Mouse (Mus musculus) embryonic facial prominence, embryonic 10.5 days (tissue): Measurements from ENCODE around the gene Gng11. TPM values are rescaled to one million over a fixed set of nuclear protein-coding genes. Genes with fewer than 3 reads are reported as not detected.

Experiments
- DNase-seq: peaks from one replicate; pipeline ENCODE4 v3.0.0-alpha.2; 2017; ENCODE audit warnings: low spot score
- H3K27ac ChIP-seq: fragments of 300-500 bp; sonication (generic); replicated peaks from 2 replicates; pipeline ENCODE4 v1.5.1; 2016; ENCODE audit warnings: mild to moderate bottlenecking
- H3K27me3 ChIP-seq: fragments of 300-500 bp; sonication (generic); replicated peaks from 2 replicates; pipeline ENCODE4 v1.6.1; 2016; ENCODE audit warnings: low read depth, mild to moderate bottlenecking; ENCODE audit not compliant: poor library complexity, severe bottlenecking
- H3K36me3 ChIP-seq: fragments of 300-500 bp; sonication (generic); replicated peaks from 2 replicates; pipeline ENCODE4 v1.6.1; 2016; ENCODE audit warnings: mild to moderate bottlenecking, moderate library complexity
- H3K4me1 ChIP-seq: fragments of 300-500 bp; sonication (generic); 2 replicates; pipeline ENCODE4 v1.6.1; 2016
- H3K4me3 ChIP-seq: fragments of 300-500 bp; sonication (generic); 2 replicates; pipeline ENCODE4 v1.5.1; 2016; ENCODE audit warnings: mild to moderate bottlenecking, moderate library complexity
- H3K9me3 ChIP-seq: fragments of 300-500 bp; sonication (generic); 2 replicates; pipeline ENCODE4 v1.6.1; 2016; ENCODE audit warnings: mild to moderate bottlenecking
- WGBS: fragments of 180-500 bp; shearing (Covaris S2); methylation state at CpG from one replicate; pipeline ENCODE4 v1.1.7; 2016; 5-methylcytosine and 5-hydroxymethylcytosine counted together
- polyA plus RNA-seq: library from polyadenylated mRNA; unstranded; fragments of >200 nt; fragmentation: Nextera tagmentation; extraction: Ambion mirVana; gene quantifications from 2 replicates; pipeline ENCODE4 v1.2.1, GENCODE M21; 2016

Gene Gng11
- polyA plus RNA-seq, 1 experiment from 2014 or later, result 38.9 TPM

DNA sequence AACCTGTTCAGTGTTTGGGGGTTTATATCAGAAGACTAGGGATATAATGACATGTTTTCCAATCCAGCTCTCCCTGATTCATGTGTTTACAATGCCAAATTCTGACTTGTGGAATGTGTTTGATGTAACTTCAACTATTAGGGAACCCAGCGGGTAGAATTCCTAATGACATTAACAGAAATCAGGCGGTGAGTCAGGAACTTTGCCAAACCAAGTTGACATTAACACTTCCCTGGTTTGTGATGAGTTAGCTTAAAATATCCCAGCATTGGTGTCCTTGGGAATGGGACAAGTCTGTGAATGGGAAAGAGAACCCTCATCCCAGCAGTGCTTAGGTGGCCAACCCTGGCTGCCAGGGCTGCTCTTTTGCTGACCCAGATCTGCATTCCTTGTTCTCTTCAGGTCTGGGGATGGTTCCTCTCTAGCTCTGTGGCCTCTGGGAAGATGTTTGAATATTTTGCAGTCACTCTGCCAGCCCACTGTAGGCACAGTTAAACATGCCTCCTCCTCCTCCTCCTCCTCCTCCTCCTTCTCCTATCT is 4.9 kb downstream of the Gng11 start:
- DNase-seq, result no peak
- H3K4me1 ChIP-seq, result peaks cover 11% of the 10 kb centered on the region
- H3K4me3 ChIP-seq, result no peak overlapping the region
- H3K27me3 ChIP-seq, result no peaks in the 10 kb centered on the region; the same call in 1 of the 2 replicates
- WGBS, result 81% methylated on average over 2 of the region's 2 CpGs
- no peaks in the 10 kb centered on the region for H3K9me3 ChIP-seq
- H3K36me3 ChIP-seq, result no peaks in the 10 kb centered on the region
- H3K27ac ChIP-seq, result no peak overlapping the region

DNA sequence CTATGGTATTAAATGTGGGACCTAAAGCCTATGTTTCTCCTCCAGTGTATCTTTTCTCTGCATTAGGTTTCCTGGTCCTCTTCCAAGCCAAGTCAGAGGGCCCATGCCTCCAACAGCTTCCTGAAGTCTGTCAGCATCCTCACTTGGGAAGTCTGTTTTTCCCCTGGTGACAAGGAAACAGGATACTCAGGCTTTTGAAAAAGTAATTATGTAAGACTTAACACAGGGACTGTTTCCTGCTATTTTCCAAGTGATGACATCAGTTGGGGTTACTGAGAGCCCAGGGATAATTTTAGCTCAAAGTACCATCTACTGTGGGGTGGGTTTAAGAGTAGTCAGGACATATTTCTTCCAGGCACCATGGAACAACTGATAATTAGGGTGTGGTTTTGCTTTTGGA is 5.8 kb downstream of the Gng11 start:
- Histone ChIP-seq H3K9me3 (no peaks in the 10 kb centered on the region), H3K4me1 (peaks cover 3% of the 10 kb centered on the region; the same call in 1 of the 2 replicates), H3K4me3 (no peak overlapping the region), H3K27me3 (no peaks in the 10 kb centered on the region), H3K36me3 (no peaks in the 10 kb centered on the region), H3K27ac (no peak overlapping the region)
- no peak for DNase-seq

DNA sequence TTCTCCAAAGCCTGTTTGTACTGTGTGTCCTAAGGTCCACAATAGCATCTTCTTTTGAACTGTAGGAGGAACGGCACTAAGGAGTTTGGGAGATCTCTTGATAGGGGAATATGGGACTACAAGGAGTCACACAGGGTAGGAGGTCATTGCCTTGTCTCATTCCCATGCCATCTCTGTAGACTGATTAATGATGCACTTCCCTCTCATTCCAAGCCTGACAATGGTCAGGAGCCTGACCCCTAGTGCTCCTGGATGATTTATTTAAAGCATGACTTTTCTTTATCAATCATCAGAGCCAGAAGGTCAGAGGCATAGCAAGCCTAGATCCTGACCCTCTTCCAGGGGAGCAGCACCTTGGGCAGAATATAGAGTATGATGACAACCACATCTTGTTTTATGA is 18.9 kb downstream of the Gng11 start:
- no peak overlapping the region for H3K4me3 ChIP-seq
- no peak overlapping the region for H3K27ac ChIP-seq
- H3K9me3 ChIP-seq, result no peaks in the 10 kb centered on the region
- H3K36me3 ChIP-seq, result no peaks in the 10 kb centered on the region
- H3K4me1 ChIP-seq, result no peaks in the 10 kb centered on the region
- no peak for DNase-seq
- H3K27me3 ChIP-seq, result no peaks in the 10 kb centered on the region
- 79% methylated on average over 1 of the region's 1 CpGs for WGBS

DNA sequence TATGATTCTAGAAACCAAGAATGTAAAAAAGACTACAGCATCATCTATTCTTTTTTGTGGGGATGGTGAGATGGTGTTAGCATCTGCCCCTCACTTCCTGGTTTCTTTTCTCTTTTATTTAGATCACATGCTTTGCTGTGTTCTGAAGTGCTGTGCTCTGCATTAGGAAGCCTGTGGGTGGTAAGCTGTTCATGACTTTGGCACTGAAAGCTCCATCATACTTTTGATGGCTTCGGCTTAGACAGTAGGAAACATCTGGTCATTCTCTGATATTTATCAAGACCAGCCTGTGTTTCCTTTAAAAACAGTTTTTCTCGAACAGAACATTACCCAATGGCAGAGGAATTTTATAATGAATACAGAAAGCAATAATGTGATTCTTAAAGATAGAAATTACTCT is 22.7 kb downstream of the Gng11 start:
- no peak for DNase-seq
- 73% methylated on average over 2 of the region's 2 CpGs for WGBS

DNA sequence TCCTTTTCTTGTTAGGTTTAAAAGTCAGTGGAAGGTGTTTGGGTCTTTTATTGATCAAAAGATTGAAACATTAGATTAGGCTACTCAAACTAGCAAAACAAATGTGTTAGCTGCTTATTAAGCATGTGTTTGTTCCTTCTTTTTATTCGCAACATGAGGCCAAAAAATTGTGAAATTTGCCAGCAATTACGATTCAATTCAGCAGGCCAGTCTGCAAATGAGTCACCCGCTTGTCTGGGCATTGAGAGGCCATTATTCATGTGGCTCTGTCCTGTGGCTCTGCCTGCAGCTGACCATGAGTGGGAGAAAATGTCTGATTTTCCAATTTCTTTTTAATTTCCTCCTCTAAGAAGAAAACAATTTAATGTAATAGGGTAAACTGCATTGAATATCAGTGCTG is 27.3 kb downstream of the Gng11 start:
- Histone ChIP-seq H3K4me3 (no peak overlapping the region), H3K27ac (no peak overlapping the region), H3K9me3 (no peaks in the 10 kb centered on the region), H3K4me1 (peaks cover 5% of the 10 kb centered on the region; the same call in 1 of the 2 replicates), H3K36me3 (no peaks in the 10 kb centered on the region), H3K27me3 (no peaks in the 10 kb centered on the region)
- 81% methylated on average over 3 of the region's 3 CpGs for WGBS
- DNase-seq, result no peak

More for the DNA sequence above, 22.7 kb downstream of the Gng11 start:
- no peak overlapping the region for H3K27ac ChIP-seq
- H3K9me3 ChIP-seq, result no peaks in the 10 kb centered on the region
- H3K36me3 ChIP-seq, result no peaks in the 10 kb centered on the region
- peaks cover 4% of the 10 kb centered on the region; the same call in 1 of the 2 replicates for H3K4me1 ChIP-seq
- H3K4me3 ChIP-seq, result no peak overlapping the region
- H3K27me3 ChIP-seq, result no peaks in the 10 kb centered on the region

DNA sequence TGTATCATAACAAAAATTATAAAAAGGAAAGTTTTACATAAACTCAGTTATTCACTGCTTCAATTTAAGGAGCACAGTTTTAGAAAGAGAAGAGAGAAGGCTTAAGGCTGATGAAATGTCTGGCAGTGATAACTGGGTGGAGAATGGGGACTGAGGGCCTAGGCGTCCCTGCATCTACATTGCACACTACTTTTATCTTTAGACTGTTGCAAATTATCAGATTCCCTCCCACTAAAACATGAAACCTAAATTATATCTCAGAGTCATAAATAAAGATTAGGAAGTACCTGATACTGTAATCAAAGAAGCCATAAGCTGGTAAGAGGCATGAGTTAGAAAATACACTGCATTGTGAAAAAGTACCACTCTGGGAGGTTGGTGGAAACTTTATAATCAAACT is 38.1 kb downstream of the Gng11 start:
- Histone ChIP-seq H3K36me3 (no peaks in the 10 kb centered on the region), H3K27me3 (no peaks in the 10 kb centered on the region), H3K4me3 (no peak overlapping the region), H3K4me1 (no peaks in the 10 kb centered on the region), H3K9me3 (no peaks in the 10 kb centered on the region), H3K27ac (no peak overlapping the region)
- 63% methylated on average over 1 of the region's 1 CpGs for WGBS
- DNase-seq, result no peak

DNA sequence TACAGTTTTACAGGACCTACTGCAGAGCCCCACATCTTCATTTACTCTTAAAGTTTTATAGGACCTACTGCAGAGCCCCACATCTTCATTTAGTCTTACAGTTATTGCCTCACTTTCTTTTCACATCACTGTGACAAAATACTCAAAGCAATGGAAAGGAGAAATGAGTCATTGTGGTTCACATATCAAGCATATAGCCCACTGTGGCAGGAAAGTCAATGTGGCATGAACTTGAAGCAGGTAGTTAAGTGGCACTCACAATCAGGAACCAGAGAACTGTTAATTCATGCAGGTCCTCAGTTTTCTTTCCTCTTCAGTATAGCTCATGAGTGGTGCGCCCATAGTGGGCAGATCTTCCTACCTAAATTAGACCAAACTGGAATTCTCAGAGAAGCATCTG is 43.5 kb downstream of the Gng11 start:
- Histone ChIP-seq H3K36me3 (no peaks in the 10 kb centered on the region), H3K9me3 (no peaks in the 10 kb centered on the region), H3K4me1 (no peaks in the 10 kb centered on the region), H3K27me3 (no peaks in the 10 kb centered on the region), H3K27ac (no peak overlapping the region), H3K4me3 (no peak overlapping the region)
- WGBS, result 94% methylated on average over 1 of the region's 1 CpGs
- no peak for DNase-seq

DNA sequence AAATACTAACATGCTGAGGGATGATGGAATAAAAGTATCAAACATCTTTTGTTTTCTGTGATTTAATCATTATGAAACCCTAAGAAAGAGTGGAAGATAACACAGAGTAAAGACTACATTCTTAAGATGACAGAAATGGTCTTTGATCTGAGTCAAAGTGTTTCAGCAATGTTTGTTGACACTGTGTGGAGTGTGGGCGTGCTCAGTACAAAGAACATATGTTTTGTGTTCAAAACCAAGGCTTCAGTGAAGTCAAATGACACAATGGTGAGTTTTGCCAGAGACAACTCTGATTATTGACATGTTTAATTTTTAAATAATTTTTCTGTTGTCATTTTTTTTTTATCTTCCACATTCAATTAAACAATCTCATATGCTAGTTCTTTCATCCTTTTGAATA is 49.1 kb downstream of the Gng11 start:
- Histone ChIP-seq H3K9me3 (no peaks in the 10 kb centered on the region), H3K4me3 (no peak overlapping the region), H3K27me3 (no peaks in the 10 kb centered on the region), H3K4me1 (no peaks in the 10 kb centered on the region), H3K27ac (no peak overlapping the region), H3K36me3 (no peaks in the 10 kb centered on the region)
- DNase-seq, result no peak
- WGBS, result 67% methylated on average over 1 of the region's 1 CpGs

DNA sequence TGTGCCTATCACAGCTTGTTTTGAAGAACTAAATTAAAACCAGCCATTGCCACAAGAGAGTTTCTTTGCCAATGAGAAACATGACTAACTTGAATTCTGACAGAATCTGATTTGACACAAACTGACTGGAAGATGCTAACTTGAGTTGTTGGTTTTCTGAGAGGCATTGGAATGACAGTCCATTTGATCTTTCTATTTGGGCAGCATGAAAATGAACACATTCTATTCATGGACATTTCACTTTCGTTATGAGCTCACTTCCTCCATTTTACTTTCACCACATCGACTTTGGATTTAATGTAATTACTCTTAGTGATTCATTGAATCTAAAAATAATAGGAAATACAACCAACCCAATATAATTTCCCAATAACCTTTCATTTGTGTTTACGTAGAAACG is 50.7 kb downstream of the Gng11 start:
- H3K4me1 ChIP-seq, result no peaks in the 10 kb centered on the region
- WGBS, result 84% methylated on average over 4 of the region's 4 CpGs
- no peak overlapping the region for H3K4me3 ChIP-seq
- no peaks in the 10 kb centered on the region for H3K27me3 ChIP-seq
- H3K27ac ChIP-seq, result no peak overlapping the region
- no peak for DNase-seq
- H3K9me3 ChIP-seq, result no peaks in the 10 kb centered on the region
- no peaks in the 10 kb centered on the region for H3K36me3 ChIP-seq

Other genes with a start within 250 kb of the Gng11 start
- gene Calcr, start 239.2 kb upstream of the Gng11 start, polyA plus RNA-seq, result 0.15 and 0.40 TPM in 2 replicates
- gene Tfpi2, start 15.0 kb upstream of the Gng11 start, polyA plus RNA-seq, result 0.79 and 0.85 TPM in 2 replicates
- gene Gngt1, start 10.1 kb upstream of the Gng11 start, polyA plus RNA-seq, result not detected in 2 replicates
- 63.9 and 64.3 TPM in 2 replicates for gene Bet1, start 83.1 kb downstream of the Gng11 start, polyA plus RNA-seq